Comparison of ENCODE assay signal across 25 mouse cellular contexts in genomic region chr11:115584376-115585073, GRCm38 (mm10). TPM values are rescaled to one million over a fixed set of nuclear protein-coding genes. Genes with fewer than 3 reads are reported as not detected.
DNase-seq lines count a peak whose midpoint lies in the region; TF ChIP-seq lines count a peak whose summit lies in the region.
"Had no signal": no experiment of that assay in that cellular context is flagged by ENCODE, and none has a peak within 500 bp of the region (broad histone marks: within the 10 kb centered on the region; RNA-seq: fewer than 3 reads in every experiment).

No protein-coding gene starts in this region.

- H3K36me3 ChIP-seq in CH12.LX (replicated peaks in 1 of 2; ENCODE audit: control insufficient read depth in 1 of 2, insufficient read depth in 1 of 2, low read length in 1 of 2) (peaks cover 92 to 97% of the 10 kb centered on the region in 2 experiments), MEL (ENCODE audit: control insufficient read depth in 1 of 2, insufficient read depth in 2 of 2, low read length in 2 of 2) (peaks cover 0 to 14% of the 10 kb centered on the region in 2 experiments; a peak in 2 of 4 replicates), myocyte (ENCODE audit: control insufficient read depth, insufficient read depth) (peaks cover 54% of the 10 kb centered on the region)

- H3K4me2 ChIP-seq in CH12.LX (ENCODE audit: insufficient read depth, low read depth, poor library complexity, severe bottlenecking), result no peak overlapping the region
- no peak overlapping the region for H3K4me2 ChIP-seq in myocyte (ENCODE audit: low read depth)
- H3K4me2 ChIP-seq: embryonic facial prominence, embryonic 13.5 days; forebrain, embryonic 12.5 days; forebrain, embryonic 15.5 days; heart, embryonic 11.5 days; hindbrain, embryonic 13.5 days had no signal

- TF ChIP-seq POLR2A in CH12.LX (IDR thresholded peaks at IDR 0.05; ENCODE audit: low read depth, low read length) (0 out of 2 replicates have a peak, but pooled peaks have one; percentile 6), MEL (IDR thresholded peaks at IDR 0.05; ENCODE audit: control insufficient read depth in 1 of 2, insufficient read depth in 1 of 2, low read depth in 1 of 2, low read length in 2 of 2, poor library complexity in 1 of 2) (no peak; a peak in 1 of 4 replicates), myocyte (IDR thresholded peaks at IDR 0.05; ENCODE audit: insufficient read length, low read depth) (no peak)

- no peak overlapping the region for H3K4me3 ChIP-seq in layer of hippocampus, adult 2 months
- H3K4me3 ChIP-seq in CH12.LX (replicated peaks in 1 of 3; ENCODE audit: low read depth in 2 of 3, low read length in 2 of 3, poor library complexity in 1 of 3) (no peak overlapping the region), MEL (ENCODE audit: control insufficient read depth in 1 of 2, insufficient read depth in 1 of 2, low read depth in 2 of 2, low read length in 2 of 2) (no peak overlapping the region), myocyte (no peak overlapping the region)
- H3K4me3 ChIP-seq: embryonic facial prominence, embryonic 10.5 days; embryonic facial prominence, embryonic 13.5 days; erythroblast, embryonic 14.5 days; forebrain, embryonic 12.5 days; forebrain, embryonic 15.5 days; hindbrain, embryonic 10.5 days; hindbrain, embryonic 13.5 days had no signal

- H3K79me2 ChIP-seq in CH12.LX (replicated peaks; ENCODE audit: control insufficient read depth, extremely low read depth, insufficient read depth, poor library complexity, severe bottlenecking) (no peaks in the 10 kb centered on the region), MEL (ENCODE audit: control insufficient read depth, insufficient read depth, low read length, poor library complexity) (no peaks in the 10 kb centered on the region), myocyte (ENCODE audit: control insufficient read depth, insufficient read depth) (no peaks in the 10 kb centered on the region)

- in situ Hi-C loops in CH12.LX (cut with MboI; ENCODE audit: low pct_ligation_motif_present, low pct_unique_long_range_greater_than_20kb, low sequenced_read_pairs), result no loop called here

- H3K27ac ChIP-seq in layer of hippocampus, adult 2 months, result peak overlapping the region; percentile 19; the same call in 1 of the 2 replicates
- peak overlapping the region; percentile 25; the same call in 1 of the 2 replicates for H3K27ac ChIP-seq in CH12.LX (ENCODE audit: insufficient read depth, low read depth)
- H3K27ac ChIP-seq in MEL (ENCODE audit: control insufficient read depth, low read depth, low read length), result no peak overlapping the region
- H3K27ac ChIP-seq: embryonic facial prominence, embryonic 10.5 days; embryonic facial prominence, embryonic 13.5 days; forebrain, embryonic 12.5 days; forebrain, embryonic 15.5 days; hindbrain, embryonic 10.5 days; hindbrain, embryonic 13.5 days had no signal

- H3K9ac ChIP-seq in CH12.LX (ENCODE audit: insufficient read depth, low read depth) (no peak overlapping the region), MEL (ENCODE audit: control insufficient read depth, low read depth, low read length, poor library complexity, severe bottlenecking) (no peak overlapping the region)
- H3K9ac ChIP-seq: embryonic facial prominence, embryonic 13.5 days; forebrain, embryonic 12.5 days; forebrain, embryonic 15.5 days; hindbrain, embryonic 13.5 days had no signal

- H3K27me3 ChIP-seq in CH12.LX (replicated peaks) (no peaks in the 10 kb centered on the region), MEL (ENCODE audit: control insufficient read depth in 1 of 2, insufficient read depth in 2 of 2, low read length in 2 of 2) (no peaks in the 10 kb centered on the region), myocyte (ENCODE audit: control insufficient read depth, insufficient read depth, insufficient read length) (no peaks in the 10 kb centered on the region)
- H3K27me3 ChIP-seq: embryonic facial prominence, embryonic 13.5 days; forebrain, embryonic 12.5 days; forebrain, embryonic 15.5 days; hindbrain, embryonic 13.5 days; Patski had no signal

- no peak for TF ChIP-seq RAD21 in CH12.LX (IDR thresholded peaks at IDR 0.05; ENCODE audit: low read depth, low read length)
- TF ChIP-seq RAD21 in MEL (IDR thresholded peaks at IDR 0.05; ENCODE audit: low read depth, low read length), result no peak

- H3K9me3 ChIP-seq in CH12.LX (replicated peaks; ENCODE audit: low read length), result no peaks in the 10 kb centered on the region
- H3K9me3 ChIP-seq in MEL (replicated peaks; ENCODE audit: insufficient read depth, low read length), result no peaks in the 10 kb centered on the region
- H3K9me3 ChIP-seq: embryonic facial prominence, embryonic 10.5 days; embryonic facial prominence, embryonic 13.5 days; forebrain, embryonic 12.5 days; forebrain, embryonic 15.5 days; hindbrain, embryonic 10.5 days; hindbrain, embryonic 13.5 days had no signal

- dilution Hi-C loops in CH12.LX (cut with MboI; ENCODE audit: extremely low pct_ligation_motif_present, extremely low pct_unique_long_range_greater_than_20kb, low sequenced_read_pairs), result no loop called here

- no peak overlapping the region for H3ac ChIP-seq in myocyte (ENCODE audit: control insufficient read depth, insufficient read length)

- peaks cover 20 to 46% of the 10 kb centered on the region in 2 experiments for H3K4me1 ChIP-seq in CH12.LX (ENCODE audit: control insufficient read depth in 1 of 2, insufficient read depth in 2 of 2)
- H3K4me1 ChIP-seq in MEL (ENCODE audit: control insufficient read depth in 1 of 2, insufficient read depth in 2 of 2, low read length in 2 of 2), result no peaks in the 10 kb centered on the region
- H3K4me1 ChIP-seq: embryonic facial prominence, embryonic 10.5 days; embryonic facial prominence, embryonic 13.5 days; forebrain, embryonic 12.5 days; forebrain, embryonic 15.5 days; hindbrain, embryonic 10.5 days; hindbrain, embryonic 13.5 days had no signal

- TF ChIP-seq CTCF in layer of hippocampus, adult 2 months (conservative IDR thresholded peaks at IDR 0.05), result no peak
- TF ChIP-seq CTCF in CH12.LX (conservative IDR thresholded peaks at IDR 0.05 in 1 of 2, IDR thresholded peaks at IDR 0.05 in 1 of 2; ENCODE audit: low read depth in 2 of 2, low read length in 2 of 2) (no peak), MEL (IDR thresholded peaks at IDR 0.05 in 2 of 3, conservative IDR thresholded peaks at IDR 0.05 in 1 of 3; ENCODE audit: control insufficient read depth in 1 of 3, insufficient read depth in 1 of 3, low read depth in 2 of 3, low read length in 3 of 3, poor library complexity in 1 of 3, severe bottlenecking in 1 of 3) (no peak)

- DNase-seq in layer of hippocampus, adult 2 months (ENCODE audit: low spot score in 2 of 2), result no peak
- DNase-seq in layer of hippocampus, adult 18-20 months (ENCODE audit: low spot score in 2 of 2), result no peak
- DNase-seq in CH12.LX (ENCODE audit: extremely low read depth) (no peak), MEL (ENCODE audit: low read depth, low spot score) (no peak)
- DNase-seq in embryo, embryonic 11 days, result no peak
- DNase-seq: adrenal gland, postnatal 10 days; adrenal gland, postnatal 36 days; cerebellum, adult 11 months; cerebellum, adult 2 months; cerebellum, adult 9-11 months; cerebellum, postnatal 25 days; gastrocnemius, postnatal 10 days; gastrocnemius, postnatal 36 days; heart, postnatal 10 days; heart, postnatal 36 days had no signal

- TF ChIP-seq EP300 in CH12.LX (IDR thresholded peaks at IDR 0.05; ENCODE audit: low read length) (no peak), MEL (IDR thresholded peaks at IDR 0.05; ENCODE audit: low read depth in 1 of 2, low read length in 2 of 2) (no peak)

RNA-seq across cellular contexts. Expression of gene Mrps7, which starts 19.2 kb away (rescaled TPM):
- 10 to 100 TPM; 50.4 to 50.8 TPM for total RNA-seq in layer of hippocampus, adult 2 months (2021)
- total RNA-seq in layer of hippocampus, adult 18-20 months (2021), result 10 to 100 TPM; 49.0 to 50.1 TPM
- total RNA-seq in CH12.LX (2012; rRNA removed), result 172 and 217 TPM in 2 replicates
- 154 and 168 TPM in 2 replicates for total RNA-seq in CH12.LX (2014; rRNA removed)
- polyA plus RNA-seq in CH12.LX (2012; ENCODE audit: insufficient read length, low read depth), result 157 and 184 TPM in 2 replicates
- 138 and 157 TPM in 2 replicates for total RNA-seq in MEL (2012; rRNA removed)
- polyA plus RNA-seq in MEL (2012; ENCODE audit: insufficient read depth in 1 of 2, insufficient read length in 2 of 2, low read depth in 1 of 2, low replicate concordance in 2 of 2, missing spikeins in 1 of 2), result 100 to 1,000 TPM; 106 to 199 TPM
- polyA plus RNA-seq in myocyte (2012; fragmentation: generic; extraction: Trizol), result 61.5 TPM

RNA-seq across cellular contexts. Expression of gene Gga3, which starts 19.3 kb away (rescaled TPM):
- total RNA-seq in layer of hippocampus, adult 2 months (2021), result 10 to 100 TPM; 67.9 to 91.9 TPM
- 10 to 100 TPM; 68.6 to 73.5 TPM for total RNA-seq in layer of hippocampus, adult 18-20 months (2021)
- total RNA-seq in CH12.LX (2012; rRNA removed) (18.7 and 22.6 TPM in 2 replicates), CH12.LX (2014; rRNA removed) (7.7 TPM in 2 replicates), MEL (2012; rRNA removed) (24.0 and 28.6 TPM in 2 replicates)
- polyA plus RNA-seq in CH12.LX (2012; ENCODE audit: insufficient read length, low read depth) (37.2 and 39.8 TPM in 2 replicates), MEL (2012; ENCODE audit: insufficient read depth in 1 of 2, insufficient read length in 2 of 2, low read depth in 1 of 2, low replicate concordance in 2 of 2, missing spikeins in 1 of 2) (10 to 100 TPM in 1 of 2 experiments, not detected in 1; 59.9 TPM), myocyte (2012; fragmentation: generic; extraction: Trizol) (16.4 TPM)

RNA-seq across cellular contexts. Expression of gene Nup85, which starts 20.3 kb away (rescaled TPM):
- 10 to 100 TPM; 48.7 to 49.3 TPM for total RNA-seq in layer of hippocampus, adult 2 months (2021)
- 10 to 100 TPM; 46.8 to 48.6 TPM for total RNA-seq in layer of hippocampus, adult 18-20 months (2021)
- total RNA-seq in CH12.LX (2012; rRNA removed) (290 and 340 TPM in 2 replicates), CH12.LX (2014; rRNA removed) (282 and 305 TPM in 2 replicates), MEL (2012; rRNA removed) (338 and 362 TPM in 2 replicates)
- polyA plus RNA-seq in CH12.LX (2012; ENCODE audit: insufficient read length, low read depth) (326 and 368 TPM in 2 replicates), MEL (2012; ENCODE audit: insufficient read depth in 1 of 2, insufficient read length in 2 of 2, low read depth in 1 of 2, low replicate concordance in 2 of 2, missing spikeins in 1 of 2) (100 to 1,000 TPM in 1 of 2 experiments, not detected in 1; 370 TPM), myocyte (2012; fragmentation: generic; extraction: Trizol) (41.1 TPM)

RNA-seq across cellular contexts. Expression of gene Mif4gd, which starts 28.2 kb away (rescaled TPM):
- 10 to 100 TPM; 19.5 to 22.5 TPM for total RNA-seq in layer of hippocampus, adult 2 months (2021)
- 10 to 100 TPM; 18.9 to 19.4 TPM for total RNA-seq in layer of hippocampus, adult 18-20 months (2021)
- total RNA-seq in CH12.LX (2012; rRNA removed), result 143 and 177 TPM in 2 replicates
- total RNA-seq in CH12.LX (2014; rRNA removed), result 160 and 174 TPM in 2 replicates
- polyA plus RNA-seq in CH12.LX (2012; ENCODE audit: insufficient read length, low read depth), result 131 and 143 TPM in 2 replicates
- total RNA-seq in MEL (2012; rRNA removed), result 42.0 and 52.0 TPM in 2 replicates
- polyA plus RNA-seq in MEL (2012; ENCODE audit: insufficient read depth in 1 of 2, insufficient read length in 2 of 2, low read depth in 1 of 2, low replicate concordance in 2 of 2, missing spikeins in 1 of 2), result 10 to 100 TPM in 1 of 2 experiments, not detected in 1; 62.9 TPM
- 17.5 TPM for polyA plus RNA-seq in myocyte (2012; fragmentation: generic; extraction: Trizol)

RNA-seq across cellular contexts. Expression of gene Slc25a19, which starts 43.6 kb away (rescaled TPM):
- total RNA-seq in layer of hippocampus, adult 2 months (2021), result 10 to 100 TPM; 60.4 to 66.6 TPM
- total RNA-seq in layer of hippocampus, adult 18-20 months (2021), result 10 to 100 TPM; 59.2 to 61.9 TPM
- total RNA-seq in CH12.LX (2012; rRNA removed) (277 and 312 TPM in 2 replicates), CH12.LX (2014; rRNA removed) (278 and 294 TPM in 2 replicates), MEL (2012; rRNA removed) (30.0 and 35.3 TPM in 2 replicates)
- polyA plus RNA-seq in CH12.LX (2012; ENCODE audit: insufficient read length, low read depth) (374 and 398 TPM in 2 replicates), MEL (2012; ENCODE audit: insufficient read depth in 1 of 2, insufficient read length in 2 of 2, low read depth in 1 of 2, low replicate concordance in 2 of 2, missing spikeins in 1 of 2) (10 to 100 TPM in 1 of 2 experiments, not detected in 1; 43.1 TPM), myocyte (2012; fragmentation: generic; extraction: Trizol) (13.9 TPM)
